Comparison of ENCODE assay signal across 25 mouse cellular contexts in the genomic region with DNA sequence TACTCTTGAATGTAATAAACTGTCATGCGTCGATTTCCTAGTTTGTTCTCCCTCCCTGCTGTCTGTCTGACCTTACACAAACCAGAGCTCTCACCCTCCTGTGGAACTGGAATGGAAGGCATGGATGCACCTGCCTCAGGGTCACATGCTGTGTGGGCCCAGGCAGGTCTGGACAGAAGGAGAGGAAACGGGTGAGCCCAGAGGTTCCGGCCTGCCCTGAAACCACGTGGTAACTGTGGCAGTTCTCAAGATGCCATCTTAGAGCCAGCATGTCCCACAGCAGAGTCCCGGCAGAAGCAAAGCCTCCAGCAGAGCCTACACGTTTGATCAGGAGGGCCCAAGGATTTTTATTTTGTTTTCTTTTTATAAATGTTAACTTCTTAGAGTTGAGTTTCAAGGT.
"Had no signal": no experiment of that assay in that cellular context is flagged by ENCODE, and none has a peak within 500 bp of the region (broad histone marks: within the 10 kb centered on the region; RNA-seq: fewer than 3 reads in every experiment).

No protein-coding gene starts in this region.

- ATAC-seq: hindbrain, postnatal 0 days; intestine, embryonic 16.5 days had no signal

- H3K9me3 ChIP-seq: heart, embryonic 10.5 days; heart, embryonic 12.5 days; hindbrain, embryonic 13.5 days; hindbrain, embryonic 15.5 days; kidney, embryonic 15.5 days; limb, embryonic 13.5 days; limb, embryonic 15.5 days; liver, embryonic 12.5 days had no signal

- H3K27ac ChIP-seq: gastrocnemius, adult 2 months; heart, embryonic 10.5 days; hindbrain, embryonic 13.5 days; hindbrain, embryonic 15.5 days; hindbrain, postnatal 0 days; kidney, embryonic 15.5 days; kidney, postnatal 0 days; limb, embryonic 13.5 days; limb, embryonic 15.5 days; liver, embryonic 12.5 days had no signal

- H3K9ac ChIP-seq: heart, embryonic 12.5 days; hindbrain, embryonic 13.5 days; hindbrain, embryonic 15.5 days; kidney, embryonic 15.5 days; limb, embryonic 13.5 days; limb, embryonic 15.5 days had no signal

- H3K4me3 ChIP-seq: gastrocnemius, adult 2 months; heart, embryonic 10.5 days; heart, embryonic 12.5 days; hindbrain, embryonic 13.5 days; hindbrain, embryonic 15.5 days; kidney, embryonic 15.5 days; limb, embryonic 13.5 days; limb, embryonic 15.5 days; liver, embryonic 12.5 days had no signal

- DNase-seq: gastrocnemius, adult 2 months; gastrocnemius, postnatal 14 days; gastrocnemius, postnatal 36 days; heart, adult 18-20 months; heart, postnatal 10 days; heart, postnatal 4 days; kidney, adult 11 months; kidney, adult 2 months; kidney, adult 9 months; kidney, postnatal 14 days; kidney, postnatal 36 days; layer of hippocampus, adult 9-11 months; layer of hippocampus, postnatal 36 days; left cerebral cortex, postnatal 4 days had no signal

- H3K4me2 ChIP-seq: heart, embryonic 12.5 days; hindbrain, embryonic 13.5 days; hindbrain, embryonic 15.5 days; kidney, embryonic 15.5 days; limb, embryonic 13.5 days; limb, embryonic 15.5 days; liver, embryonic 12.5 days had no signal
